22 mouse cellular contexts compared by ENCODE assay signal in the genomic region with DNA sequence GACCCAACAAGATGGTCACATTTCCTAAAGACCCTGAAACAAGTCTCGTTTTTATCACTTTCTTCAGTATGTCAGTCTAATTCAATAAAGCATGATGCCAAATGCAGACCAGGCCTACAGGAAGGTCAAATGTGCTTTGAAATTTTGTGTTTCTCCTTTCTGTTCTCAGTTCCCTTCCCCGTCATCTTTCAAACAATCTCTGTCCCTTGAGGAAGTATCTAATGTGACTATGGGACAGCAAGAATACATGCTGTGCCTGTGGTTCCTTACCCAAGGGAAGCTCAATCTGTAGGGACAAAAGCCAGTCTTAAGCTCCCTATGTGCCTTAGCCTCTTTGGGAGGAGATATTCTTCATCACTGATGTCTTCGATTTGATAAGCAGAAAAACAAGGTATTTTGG. TPM values are rescaled to one million over a fixed set of nuclear protein-coding genes. Genes with fewer than 3 reads are reported as not detected.
DNase-seq lines count a peak whose midpoint lies in the region; ATAC-seq and TF ChIP-seq lines count a peak whose summit lies in the region.
"Had no signal": no experiment of that assay in that cellular context is flagged by ENCODE, and none has a peak within 500 bp of the region (broad histone marks: within the 10 kb centered on the region; RNA-seq: fewer than 3 reads in every experiment).

No protein-coding gene starts in this region.

- H3K36me3 ChIP-seq in splenic B cell, adult 2 months (ENCODE audit: control insufficient read depth, insufficient read depth, low read length, poor library complexity, severe bottlenecking): no peaks in the 10 kb centered on the region
- H3K36me3 ChIP-seq: embryonic facial prominence, embryonic 12.5 days; forebrain, embryonic 12.5 days; heart, embryonic 13.5 days; hindbrain, embryonic 12.5 days had no signal

- peak overlapping the region; percentile 46 for H3K27ac ChIP-seq in bone marrow macrophage, adult 2 months (ENCODE audit: insufficient read depth, low read depth, low read length)
- H3K27ac ChIP-seq: embryonic facial prominence, embryonic 12.5 days; forebrain, embryonic 12.5 days; heart, embryonic 13.5 days; hindbrain, embryonic 12.5 days had no signal

- peaks cover 17% of the 10 kb centered on the region for H3K4me1 ChIP-seq in bone marrow macrophage, adult 2 months (ENCODE audit: control insufficient read depth, insufficient read depth, low read length)
- H3K4me1 ChIP-seq: embryonic facial prominence, embryonic 12.5 days; forebrain, embryonic 12.5 days; heart, embryonic 13.5 days; hindbrain, embryonic 12.5 days had no signal

- H3K27me3 ChIP-seq in splenic B cell, adult 2 months (ENCODE audit: control insufficient read depth, insufficient read depth, low read length, poor library complexity, severe bottlenecking): no peaks in the 10 kb centered on the region
- H3K27me3 ChIP-seq: embryonic facial prominence, embryonic 12.5 days; forebrain, embryonic 12.5 days; heart, embryonic 13.5 days; hindbrain, embryonic 12.5 days had no signal

- peak; percentile 78 for ATAC-seq in megakaryocyte, adult 5-6 weeks (ENCODE audit: poor library complexity, severe bottlenecking)
- no peak for ATAC-seq in inflammation-experienced regulatory T-cells, adult 6 months
- no peak for ATAC-seq in activated CD4-positive, CD25-positive, alpha-beta regulatory T cell, adult 4 months
- ATAC-seq: CD4-positive, CD25-positive, alpha-beta regulatory T cell, adult 4 months; forebrain, embryonic 16.5 days; hindbrain, embryonic 16.5 days had no signal

- TF ChIP-seq POLR2A in bone marrow macrophage, adult 2 months (IDR thresholded peaks at IDR 0.05; ENCODE audit: borderline replicate concordance, low read depth, low read length): no peak

- no peak overlapping the region for H3K4me3 ChIP-seq in bone marrow macrophage, adult 2 months (ENCODE audit: insufficient read depth, low read length)
- H3K4me3 ChIP-seq: embryonic facial prominence, embryonic 12.5 days; forebrain, embryonic 12.5 days; heart, embryonic 13.5 days; hindbrain, embryonic 12.5 days had no signal

- peak; percentile 30 to 43 for DNase-seq in spleen, postnatal 36 days (ENCODE audit: low spot score in 2 of 2)
- no peak for DNase-seq in spleen, adult 12 weeks (ENCODE audit: low spot score)
- DNase-seq in splenic B cell, adult 2 months (ENCODE audit: low read depth, low spot score): peak; percentile 41
- no peak for DNase-seq in right cerebral cortex, postnatal 14 days
- DNase-seq: adrenal gland, postnatal 14 days; B cell, adult 2 months; cerebellum, adult 8-10 months; cerebellum, postnatal 14 days; gastrocnemius, postnatal 14 days; heart, postnatal 4 days had no signal

- no peak for TF ChIP-seq CTCF in bone marrow macrophage, adult 2 months (IDR thresholded peaks at IDR 0.05; ENCODE audit: low read depth, low read length)

RNA-seq across cellular contexts. Expression of a gene that starts 39.3 kb away (rescaled TPM):
- 297 and 300 TPM in 2 replicates for polyA plus RNA-seq in bone marrow macrophage, adult 2 months (2012; ENCODE audit: insufficient read depth, insufficient read length, missing spikeins)
- total RNA-seq in megakaryocyte, adult 5-6 weeks (2015): 677 and 692 TPM in 2 replicates
- total RNA-seq in megakaryocyte, adult 5-6 weeks (2017): 321 and 348 TPM in 2 replicates
- 10 to 100 TPM in 1 of 3 experiments, 1 to 10 TPM in 2; 1.2 to 11.4 (median 6.3) TPM for polyA plus RNA-seq in inflammation-experienced regulatory T-cells, adult 6 months (2017; shearing (Covaris generic))
- polyA plus RNA-seq in activated CD4-positive, CD25-positive, alpha-beta regulatory T cell, adult 4 months (2017; shearing (Covaris generic)): 1 to 10 TPM; 2.0 to 6.7 TPM
- total RNA-seq: MEL had no signal

Comparison
In these comparisons a context has a peak if more than half of its experiments do, and no peak if none do; other contexts are left out.
1. DNase-seq: peak in spleen, postnatal 36 days (2 of 2) and splenic B cell, adult 2 months (single experiment); none in spleen, adult 12 weeks (single experiment) and right cerebral cortex, postnatal 14 days (single experiment).
2. RNA of a gene that starts 39.3 kb away (polyA plus RNA-seq): 297 to 300 TPM in bone marrow macrophage, adult 2 months; 2.0 to 6.7 TPM in activated CD4-positive, CD25-positive, alpha-beta regulatory T cell, adult 4 months and 1.2 to 11.4 TPM in inflammation-experienced regulatory T-cells, adult 6 months; every median in the first group is over 10 times any median in the second.